Mouse (Mus musculus) forelimb bud, embryonic 11.5 days (tissue): ENCODE results near the gene Prr13.

Source experiments
- DNase-seq: peaks from one replicate; pipeline ENCODE4 v3.0.0-alpha.2; 2012; ENCODE audit warnings: low read depth, low spot score

Prr13 gene

GRCm38 (mm10) chr15:102460971-102461370, 2.1 kb downstream of the Prr13 start:
- no peak for DNase-seq

DNA sequence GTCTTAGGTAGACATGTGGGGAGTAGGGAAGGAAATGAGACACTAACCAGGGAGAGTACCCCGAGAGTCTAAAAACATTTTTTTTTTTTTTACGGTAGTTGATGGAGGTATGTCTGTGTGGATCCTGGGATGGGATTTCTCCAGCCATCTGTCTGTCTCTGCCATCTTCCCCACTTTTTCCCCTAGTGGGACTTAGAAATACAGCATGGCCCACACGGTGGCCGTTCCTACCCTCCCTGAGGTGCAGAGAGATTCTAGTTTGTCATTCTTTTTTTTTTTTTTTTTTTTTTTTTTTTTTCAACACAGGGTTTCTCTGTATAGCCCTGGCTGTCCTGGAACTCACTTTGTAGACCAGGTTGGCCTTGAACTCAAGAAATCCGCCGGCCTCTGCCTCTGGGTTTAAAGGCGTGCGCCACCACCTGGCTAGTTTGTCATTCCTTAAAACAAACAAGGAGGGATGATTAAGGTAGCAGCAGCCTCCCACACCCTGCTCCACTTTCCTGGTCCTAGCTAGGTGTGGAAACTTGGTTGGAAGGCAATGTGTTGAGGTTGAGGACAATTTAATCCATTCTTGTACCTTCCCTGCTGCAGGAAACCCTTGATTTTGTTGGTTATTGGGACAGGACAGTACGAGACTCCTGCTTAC, 2.7 kb downstream of the Prr13 start:
- no peak for DNase-seq

DNA sequence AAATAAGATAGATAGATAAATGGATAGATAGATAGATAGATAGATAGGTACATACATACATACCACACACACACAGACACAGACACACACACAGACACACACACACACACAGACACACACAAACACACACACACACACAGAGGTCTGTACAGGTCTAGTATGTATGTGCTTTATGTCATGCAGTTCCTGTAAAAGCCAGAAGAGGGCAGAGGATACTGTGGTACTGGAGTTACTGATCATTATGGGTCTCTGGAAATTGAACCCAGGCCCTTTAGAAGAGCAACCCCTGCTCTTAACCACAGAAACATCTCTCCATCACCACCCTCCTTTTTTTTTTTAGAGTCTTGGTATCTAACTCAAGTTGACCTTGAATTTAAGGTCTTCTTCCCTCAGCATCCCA, 4.8 kb downstream of the Prr13 start:
- peak; percentile 24 for DNase-seq

GRCm38 (mm10) chr15:102468675-102469370, 10.0 kb downstream of the Prr13 start:
- no peak for DNase-seq

- DNase-seq = peak; percentile 98
These were observed 11.4 kb downstream of the Prr13 start, which contains the start of gene Pcbp2 for GRCm38 (mm10) chr15:102470183-102470604. Gene Pcbp2 (plus strand): TSS chr15:102470539.

DNA sequence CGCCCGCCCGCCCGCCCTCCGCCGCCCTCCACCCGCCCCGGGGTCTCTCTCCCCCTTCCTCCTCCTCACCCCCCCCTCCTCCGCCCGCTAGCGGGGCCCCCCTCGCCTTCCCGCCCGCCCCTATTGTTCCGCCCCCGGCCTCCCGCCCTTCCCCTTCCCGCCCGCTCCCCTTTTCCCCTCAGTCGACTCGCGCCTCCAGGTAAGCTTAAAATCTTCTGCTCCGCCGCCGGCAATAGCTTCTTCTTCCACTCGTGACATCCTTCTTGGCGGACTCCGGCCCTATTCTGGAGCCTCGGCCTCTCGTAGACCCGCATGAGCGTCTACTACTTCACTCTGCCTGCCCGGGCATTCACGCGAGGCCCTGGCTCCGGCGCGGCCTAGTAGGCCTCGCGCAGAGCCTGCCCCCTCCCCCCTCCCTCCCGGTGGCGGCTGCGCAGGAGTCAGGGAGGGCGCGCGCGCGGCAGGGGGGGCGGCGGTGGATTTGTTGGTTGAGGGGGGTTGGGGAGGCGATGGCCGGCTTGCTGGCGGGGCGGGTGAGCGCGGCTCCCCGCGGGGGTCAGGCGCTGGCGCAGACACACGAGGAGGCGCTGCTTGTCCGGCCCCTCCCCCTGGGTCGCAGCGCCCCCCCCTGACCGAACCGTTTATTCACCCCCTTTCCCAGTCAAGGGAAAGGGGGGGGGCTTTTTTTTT, 11.9 kb downstream of the Prr13 start:
- DNase-seq = peak; percentile 74

GRCm38 (mm10) chr15:102471295-102471645, 12.4 kb downstream of the Prr13 start:
- DNase-seq = no peak

- no peak for DNase-seq
These were observed 12.9 kb downstream of the Prr13 start for GRCm38 (mm10) chr15:102471727-102472126.

- DNase-seq = no peak
These were observed 14.4 kb downstream of the Prr13 start for GRCm38 (mm10) chr15:102473246-102473645.

DNA sequence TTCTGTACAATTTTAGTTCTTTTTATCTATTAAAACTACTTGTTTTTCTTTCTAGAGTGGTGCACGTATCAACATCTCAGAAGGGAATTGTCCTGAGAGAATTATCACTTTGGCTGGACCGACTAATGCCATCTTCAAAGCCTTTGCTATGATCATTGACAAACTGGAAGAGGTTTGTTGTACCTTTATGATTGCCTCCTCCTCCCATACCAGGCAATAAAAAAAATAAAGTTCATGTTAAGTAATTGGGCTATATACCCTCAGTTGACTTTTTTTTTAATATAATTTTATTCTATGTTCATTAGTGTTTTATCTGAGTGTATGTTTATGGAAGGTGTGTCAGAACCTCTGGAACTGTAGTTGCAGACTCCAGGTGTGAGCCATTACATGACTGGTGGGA, 15.7 kb downstream of the Prr13 start:
- DNase-seq = no peak

DNA sequence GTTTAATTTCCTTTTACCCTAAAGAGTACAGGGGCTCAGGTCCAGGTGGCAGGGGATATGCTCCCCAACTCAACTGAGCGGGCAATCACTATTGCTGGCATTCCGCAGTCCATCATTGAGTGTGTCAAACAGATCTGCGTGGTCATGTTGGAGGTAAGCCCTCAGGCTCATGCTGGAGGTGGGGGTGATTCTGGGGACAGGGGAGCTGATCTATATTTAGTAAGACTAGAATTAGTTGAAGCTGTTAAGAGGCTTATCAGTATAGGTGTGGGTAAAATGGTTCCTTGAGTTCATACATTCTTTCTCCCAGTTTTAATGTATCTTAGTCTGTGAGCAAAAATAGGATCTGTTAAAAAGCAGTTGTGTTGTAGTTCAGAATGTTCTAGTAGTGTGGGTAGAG, 24.3 kb downstream of the Prr13 start:
- DNase-seq = no peak

DNA sequence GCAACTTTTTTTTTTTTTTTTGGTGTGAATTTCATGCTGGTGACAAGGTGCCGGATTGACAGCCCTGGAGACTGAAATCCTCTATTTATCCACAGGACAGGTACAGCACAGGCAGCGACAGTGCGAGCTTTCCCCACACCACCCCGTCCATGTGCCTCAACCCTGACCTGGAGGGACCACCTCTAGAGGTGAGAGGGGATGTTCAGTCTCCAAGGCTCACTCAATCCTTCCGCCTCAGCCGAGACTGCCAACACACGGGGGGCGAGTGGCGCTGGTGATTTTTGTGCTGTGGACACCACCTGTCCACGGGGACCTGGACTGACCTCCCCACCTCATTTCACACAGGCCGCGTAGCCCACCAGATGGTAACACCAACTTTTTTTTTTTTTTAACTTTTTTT, 27.0 kb downstream of the Prr13 start:
- DNase-seq = no peak

GRCm38 (mm10) chr15:102487664-102488063, 28.8 kb downstream of the Prr13 start:
- DNase-seq = no peak

DNA sequence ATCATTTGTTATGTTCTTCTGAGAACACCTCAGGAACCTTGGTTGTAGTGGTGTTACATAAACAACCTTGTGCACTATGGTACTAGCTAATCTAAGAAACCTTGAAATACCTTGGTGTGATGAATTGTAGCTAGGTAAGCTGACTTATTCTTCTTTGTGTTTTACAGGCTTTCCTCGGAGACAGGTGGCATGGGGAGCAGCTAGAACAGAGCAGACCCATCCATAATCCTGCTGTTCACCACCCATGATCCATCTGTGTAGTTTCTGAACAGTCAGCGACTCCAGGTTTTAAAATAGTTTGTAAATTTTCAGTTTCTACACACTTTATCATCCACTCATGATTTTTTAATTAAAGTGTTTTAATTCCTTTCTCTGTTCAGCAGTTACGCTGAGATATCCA, 39.5 kb downstream of the Prr13 start:
- DNase-seq = no peak

DNA sequence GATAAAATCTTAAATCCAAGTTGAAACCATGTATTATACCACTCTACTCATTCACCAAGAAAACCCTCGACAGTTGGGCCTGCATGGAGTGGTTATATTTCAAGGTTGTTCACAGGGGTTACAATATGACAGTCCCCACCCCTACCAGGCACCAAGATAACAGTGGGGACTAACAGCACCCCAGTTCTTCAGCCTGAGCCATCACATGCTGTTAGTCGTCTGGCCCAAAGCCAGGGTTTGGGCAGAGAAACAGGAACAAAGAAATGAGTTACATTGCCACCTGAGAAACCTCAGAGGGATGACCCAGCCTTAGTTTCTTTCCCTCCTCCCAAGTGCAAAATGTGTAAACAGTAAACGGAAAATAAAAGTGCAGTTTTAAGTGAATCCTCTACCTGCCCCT, 40.5 kb downstream of the Prr13 start:
- no peak for DNase-seq

- no peak for DNase-seq
These were observed 41.0 kb downstream of the Prr13 start for GRCm38 (mm10) chr15:102499851-102500250.

DNA sequence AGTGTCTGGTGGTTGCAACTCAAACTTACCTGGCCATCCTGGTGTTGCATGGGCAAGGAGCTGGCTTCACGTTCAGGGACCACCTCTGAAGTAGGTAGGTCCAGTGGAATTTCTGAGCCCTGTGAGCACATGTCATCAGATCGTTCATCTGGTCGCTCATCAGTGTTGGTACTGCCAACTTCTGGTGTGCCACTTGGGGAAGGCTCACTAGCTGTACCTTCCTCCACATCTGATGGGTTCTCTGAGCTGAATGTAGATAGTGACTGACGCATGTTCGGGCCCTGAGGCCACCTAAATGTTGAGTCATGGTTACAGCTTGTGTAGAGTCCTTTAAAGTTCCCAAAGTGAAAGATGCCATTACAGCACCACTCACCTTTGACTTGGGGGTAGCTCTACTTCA, 41.7 kb downstream of the Prr13 start:
- DNase-seq = no peak

- DNase-seq = no peak
These were observed 42.4 kb downstream of the Prr13 start for GRCm38 (mm10) chr15:102501084-102501814.

DNA sequence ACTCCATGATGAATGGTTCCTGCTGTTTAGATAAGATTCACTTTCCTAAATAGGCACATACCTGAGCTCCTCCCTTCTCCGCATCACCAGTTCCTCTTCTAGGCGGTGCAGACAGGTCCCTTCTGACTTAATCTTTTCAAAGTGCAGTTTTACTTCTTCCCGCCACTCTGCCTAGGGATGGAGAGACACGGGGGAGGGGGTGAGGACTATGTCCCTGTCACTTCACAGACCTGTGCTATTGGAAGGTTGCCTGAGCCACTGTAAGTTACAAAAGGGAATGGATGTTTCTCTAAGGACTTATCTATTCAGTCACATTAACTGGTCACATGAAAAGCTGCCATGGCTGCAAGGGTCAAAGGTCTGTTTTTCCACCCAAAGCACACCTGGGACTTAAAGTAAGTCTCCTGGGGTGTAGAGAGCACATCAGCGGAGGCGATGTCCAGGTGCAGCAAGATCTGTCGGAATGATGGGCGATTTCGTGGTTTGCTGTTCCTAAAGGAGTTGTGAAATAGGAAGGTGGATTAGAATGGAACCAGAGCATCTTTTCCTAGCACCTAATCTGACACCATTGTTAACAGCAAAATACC, 43.5 kb downstream of the Prr13 start:
- DNase-seq = no peak

DNA sequence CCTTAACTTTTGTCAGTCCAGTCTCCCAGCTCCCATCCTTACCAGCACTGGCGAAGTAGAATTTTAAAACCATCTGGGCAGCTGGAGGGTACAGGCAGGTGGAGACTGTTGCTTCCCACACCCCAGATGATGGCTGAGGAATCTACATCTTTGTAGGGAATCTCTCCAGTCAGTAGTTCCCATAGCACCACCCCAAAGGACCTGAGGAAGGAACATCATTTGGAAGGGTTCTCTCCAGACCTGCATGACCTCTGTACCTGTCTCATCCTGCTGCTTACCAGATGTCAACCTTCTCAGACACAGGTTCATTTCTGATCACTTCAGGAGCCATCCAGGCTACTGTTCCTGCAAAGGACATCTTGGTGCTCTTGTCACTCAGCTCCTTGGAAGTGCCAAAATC, 44.6 kb downstream of the Prr13 start, which contains the start of gene Gm10337:
TSS of gene Gm10337 (plus strand) at position 276 of the 400 bp plus-strand sequence.
- no peak for DNase-seq

GRCm38 (mm10) chr15:102503924-102504782, 45.3 kb downstream of the Prr13 start:
- no peak for DNase-seq
